Mouse (Mus musculus) testis, adult 2 months (tissue): ENCODE measurements around the gene Nek2.

Experiments used
- CTCF ChIP-seq: fragments of 200-500 bp; IDR thresholded peaks from 2 replicates; pipeline ENCODE4 v1.5.1; 2012; ENCODE audit warnings: low read depth, mild to moderate bottlenecking, inconsistent platforms, low read length, moderate library complexity; ENCODE audit not compliant: control insufficient read depth, insufficient read depth, insufficient replicate concordance
- POLR2A ChIP-seq: fragments of 200-500 bp; IDR thresholded peaks from 2 replicates; pipeline ENCODE4 v1.6.1; 2012; ENCODE audit warnings: low read depth, mild to moderate bottlenecking, inconsistent platforms, low read length, moderate library complexity; ENCODE audit not compliant: control insufficient read depth

DNA sequence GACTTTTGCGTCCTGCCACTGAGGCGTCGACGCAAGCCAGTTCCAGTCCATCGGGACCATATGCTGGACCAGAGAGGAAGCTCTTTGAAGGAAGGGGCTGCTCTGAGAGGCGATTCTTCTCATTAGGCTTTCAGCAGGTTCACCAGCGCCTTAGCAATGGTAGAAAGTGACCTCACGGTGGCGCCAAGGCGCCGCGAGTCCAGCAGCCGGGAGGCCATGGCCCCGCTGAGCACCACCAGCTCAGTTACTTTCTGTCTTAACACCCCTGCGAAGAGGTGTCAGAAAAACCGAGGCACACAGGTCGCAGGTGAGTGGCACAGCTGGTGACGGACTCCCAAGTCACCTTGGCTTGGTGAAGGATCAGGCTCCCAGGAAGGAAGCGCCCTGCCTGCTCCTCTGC is 13.6 kb downstream of the Nek2 start:
- TF ChIP-seq POLR2A (no peak), CTCF (peak; percentile 65; the same call in 1 of the 2 replicates)
